ENCODE assay signal across 21 mouse cellular contexts in genomic region chr2:29559955-29560354, GRCm38 (mm10). TPM values are rescaled to one million over a fixed set of nuclear protein-coding genes. Genes with fewer than 3 reads are reported as not detected.
DNase-seq lines count a peak whose midpoint lies in the region; ATAC-seq and TF ChIP-seq lines count a peak whose summit lies in the region.
"Had no signal": no experiment of that assay in that cellular context is flagged by ENCODE, and none has a peak within 500 bp of the region (broad histone marks: within the 10 kb centered on the region; RNA-seq: fewer than 3 reads in every experiment).

No protein-coding gene starts in this region.

- peak; percentile 30 for DNase-seq in adrenal gland, adult 2 months
- no peak for DNase-seq in adrenal gland, postnatal 4 days (ENCODE audit: low spot score in 2 of 2)
- DNase-seq in heart, adult 2 months: no peak
- peak; percentile 20 to 43 for DNase-seq in adrenal gland, postnatal 36 days
- no peak for DNase-seq in forebrain, embryonic 11.5 days (ENCODE audit: low spot score)
- DNase-seq: B cell, adult 2 months; cerebellum, adult 11-12 months; cerebellum, adult 8-10 months; cerebellum, postnatal 14 days; forebrain, postnatal 0 days; gastrocnemius, adult 2 months; gastrocnemius, postnatal 14 days; kidney, adult 2 months had no signal

- no peaks in the 10 kb centered on the region for H3K9me3 ChIP-seq in heart, embryonic 11.5 days (replicated peaks; ENCODE audit: control insufficient read depth, low read length)
- no peaks in the 10 kb centered on the region for H3K9me3 ChIP-seq in forebrain, embryonic 11.5 days (ENCODE audit: control insufficient read depth, low read length)
- H3K9me3 ChIP-seq: forebrain, embryonic 10.5 days; G1E; hindbrain, embryonic 12.5 days; hindbrain, embryonic 15.5 days had no signal

- intact Hi-C loops in heart, adult 2 months (cut with DNase I): loop anchor here (10.0 kb wide), 1 partner anchor 215 kb away; the partner anchor contains the start of gene Med27

- no peaks in the 10 kb centered on the region for H3K36me3 ChIP-seq in heart, adult 2 months (ENCODE audit: control insufficient read depth, insufficient read depth, low read length)
- H3K36me3 ChIP-seq in heart, embryonic 11.5 days (ENCODE audit: control insufficient read depth, insufficient read depth, low read length): no peaks in the 10 kb centered on the region
- H3K36me3 ChIP-seq in forebrain, embryonic 11.5 days (ENCODE audit: control insufficient read depth, insufficient read depth, low read length): no peaks in the 10 kb centered on the region
- H3K36me3 ChIP-seq: forebrain, embryonic 10.5 days; G1E; hindbrain, embryonic 12.5 days; hindbrain, embryonic 15.5 days had no signal

- WGBS in heart, adult 2 months: 59% methylated on average over 3 of the region's 3 CpGs
- WGBS in heart, embryonic 11.5 days (ENCODE audit: insufficient replicate concordance): 67% methylated on average over 3 of the region's 3 CpGs
- WGBS in forebrain, embryonic 11.5 days: 81% methylated on average over 3 of the region's 3 CpGs

- no peak overlapping the region for H3K9ac ChIP-seq in heart, adult 2 months (ENCODE audit: low read depth, low read length)
- H3K9ac ChIP-seq in heart, embryonic 11.5 days (ENCODE audit: low read depth, low read length): no peak overlapping the region
- H3K9ac ChIP-seq in forebrain, embryonic 11.5 days (ENCODE audit: low read length): no peak overlapping the region
- H3K9ac ChIP-seq: forebrain, postnatal 0 days; hindbrain, embryonic 12.5 days; hindbrain, embryonic 15.5 days had no signal

- TF ChIP-seq CTCF in heart, adult 2 months (IDR thresholded peaks at IDR 0.05): no peak

- ATAC-seq in heart, embryonic 11.5 days (replicated peaks; ENCODE audit: insufficient number of reproducible peaks, low FRiP score, low TSS enrichment): no peak
- no peak for ATAC-seq in forebrain, embryonic 11.5 days (replicated peaks; ENCODE audit: low FRiP score)
- ATAC-seq: forebrain, embryonic 14.5 days; forebrain, postnatal 0 days; intestine, postnatal 0 days; Patski had no signal

- H3K4me1 ChIP-seq in heart, adult 2 months (ENCODE audit: control insufficient read depth, insufficient read depth, low read length): no peaks in the 10 kb centered on the region
- H3K4me1 ChIP-seq in heart, embryonic 11.5 days (ENCODE audit: control insufficient read depth, insufficient read depth, low read length): no peaks in the 10 kb centered on the region
- peaks cover under 1% of the 10 kb centered on the region for H3K4me1 ChIP-seq in forebrain, embryonic 11.5 days (replicated peaks; ENCODE audit: control insufficient read depth, insufficient read depth, low read length)

- H3K27ac ChIP-seq in heart, adult 2 months: no peak overlapping the region
- H3K27ac ChIP-seq in heart, embryonic 11.5 days (ENCODE audit: low read depth, low read length): no peak overlapping the region
- H3K27ac ChIP-seq in forebrain, embryonic 11.5 days (ENCODE audit: low read depth, low read length): no peak overlapping the region
- H3K27ac ChIP-seq: forebrain, embryonic 10.5 days; gastrocnemius, adult 2 months; hindbrain, embryonic 12.5 days; hindbrain, embryonic 15.5 days had no signal

- no peaks in the 10 kb centered on the region for H3K27me3 ChIP-seq in heart, adult 2 months (ENCODE audit: control insufficient read depth, insufficient read depth, low read length)
- no peaks in the 10 kb centered on the region for H3K27me3 ChIP-seq in heart, embryonic 11.5 days (ENCODE audit: control insufficient read depth, insufficient read depth, low read length)
- H3K27me3 ChIP-seq in forebrain, embryonic 11.5 days (ENCODE audit: control insufficient read depth, insufficient read depth, low read length): no peaks in the 10 kb centered on the region
- H3K27me3 ChIP-seq: hindbrain, embryonic 15.5 days had no signal

- H3K79me2 ChIP-seq in heart, adult 2 months (replicated peaks; ENCODE audit: control insufficient read depth, insufficient read depth, low read length): no peaks in the 10 kb centered on the region

- no peak overlapping the region for H3K4me3 ChIP-seq in heart, adult 2 months
- no peak overlapping the region for H3K4me3 ChIP-seq in heart, embryonic 11.5 days (ENCODE audit: low read depth, low read length)
- H3K4me3 ChIP-seq in forebrain, embryonic 11.5 days (ENCODE audit: low read depth, low read length): no peak overlapping the region
- H3K4me3 ChIP-seq: forebrain, embryonic 10.5 days; gastrocnemius, adult 2 months; hindbrain, embryonic 12.5 days; hindbrain, embryonic 15.5 days had no signal

- no peak overlapping the region for H3K4me2 ChIP-seq in heart, embryonic 11.5 days
- H3K4me2 ChIP-seq in forebrain, embryonic 11.5 days (ENCODE audit: low read depth, low read length, severe bottlenecking): no peak overlapping the region
- H3K4me2 ChIP-seq: hindbrain, embryonic 12.5 days; hindbrain, embryonic 15.5 days had no signal

- 0 out of 2 replicates have a peak, but pooled peaks have one; percentile 23 for TF ChIP-seq EP300 in heart, adult 2 months (IDR thresholded peaks at IDR 0.05; ENCODE audit: insufficient read depth, low read depth, low read length)

- TF ChIP-seq POLR2A in heart, adult 2 months (IDR thresholded peaks at IDR 0.05; ENCODE audit: insufficient read depth, low read depth, low read length): no peak

RNA-seq across cellular contexts. Expression of gene Rapgef1, which starts 59.6 kb away (rescaled TPM):
- 10 to 100 TPM; 46.2 to 48.2 TPM for total RNA-seq in adrenal gland, adult 2 months (2021)
- polyA plus RNA-seq in adrenal gland, adult 2 months (2012; rRNA removed): 44.1 and 50.9 TPM in 2 replicates
- 10 to 100 TPM; 64.6 to 65.1 TPM for total RNA-seq in adrenal gland, postnatal 4 days (2021)
- total RNA-seq in heart, adult 2 months (2021): 100 to 1,000 TPM in 1 of 2 experiments, 10 to 100 TPM in 1; 96.7 to 116 TPM
- polyA plus RNA-seq in heart, adult 2 months (2012; rRNA removed): 65.0 and 86.1 TPM in 2 replicates
- polyA plus RNA-seq in heart, embryonic 11.5 days (2014; fragmentation: Nextera tagmentation; extraction: Ambion mirVana): 9.1 and 9.8 TPM in 2 replicates
- 10 to 100 TPM; 45.4 to 49.9 TPM for total RNA-seq in adrenal gland, postnatal 36 days (2021)
- 23.0 and 26.2 TPM in 2 replicates for polyA plus RNA-seq in forebrain, embryonic 11.5 days (2014; fragmentation: Nextera tagmentation; extraction: Ambion mirVana)

Comparison
In these comparisons a context has a peak if more than half of its experiments do, and no peak if none do; other contexts are left out.
1. DNase-seq: peak in adrenal gland, adult 2 months (single experiment) and adrenal gland, postnatal 36 days (2 of 2); none in adrenal gland, postnatal 4 days (0 of 2), heart, adult 2 months (0 of 2) and forebrain, embryonic 11.5 days (single experiment).